ENCODE assay signal across 13 mouse cellular contexts in the genomic region with DNA sequence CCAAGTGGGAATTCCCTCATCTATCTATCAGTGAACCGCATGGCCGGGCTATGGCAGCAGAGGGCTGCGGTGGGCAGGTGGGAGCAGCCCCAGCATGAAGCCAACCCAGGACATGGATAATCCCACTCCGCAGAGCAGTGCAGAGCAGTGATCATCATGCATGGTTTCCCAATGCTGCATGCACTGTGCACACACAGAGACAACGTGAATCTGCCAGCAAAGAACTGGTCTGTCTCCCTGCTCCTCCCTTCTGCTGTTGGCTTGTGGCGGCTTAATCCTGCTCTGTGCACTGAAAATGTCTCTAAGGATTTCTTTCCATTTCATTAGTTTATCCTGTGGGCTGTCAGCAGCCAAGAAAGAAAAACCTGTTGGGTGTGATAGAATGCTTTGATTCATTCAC.
DNase-seq lines count a peak whose midpoint lies in the region; ATAC-seq lines count a peak whose summit lies in the region.
"Had no signal": no experiment of that assay in that cellular context is flagged by ENCODE, and none has a peak within 500 bp of the region (broad histone marks: within the 10 kb centered on the region; RNA-seq: fewer than 3 reads in every experiment).

No protein-coding gene starts in this region.

- H3K36me3 ChIP-seq in hindbrain, embryonic 10.5 days, result peaks cover 15% of the 10 kb centered on the region
- no peaks in the 10 kb centered on the region; the same call in 1 of the 2 replicates for H3K36me3 ChIP-seq in neural tube, embryonic 14.5 days (ENCODE audit: control insufficient read depth, insufficient read depth, low read length)
- H3K36me3 ChIP-seq: kidney, embryonic 15.5 days had no signal

- H3K9me3 ChIP-seq in hindbrain, embryonic 10.5 days, result no peaks in the 10 kb centered on the region
- no peaks in the 10 kb centered on the region for H3K9me3 ChIP-seq in neural tube, embryonic 14.5 days (ENCODE audit: control insufficient read depth, low read length)
- H3K9me3 ChIP-seq: heart, embryonic 12.5 days; kidney, embryonic 15.5 days; neural tube, embryonic 12.5 days had no signal

- H3K27me3 ChIP-seq in hindbrain, embryonic 10.5 days (ENCODE audit: insufficient read depth, poor library complexity, severe bottlenecking), result no peaks in the 10 kb centered on the region
- no peaks in the 10 kb centered on the region for H3K27me3 ChIP-seq in neural tube, embryonic 14.5 days (ENCODE audit: control insufficient read depth, insufficient read depth, low read length)
- H3K27me3 ChIP-seq: heart, embryonic 12.5 days; kidney, embryonic 15.5 days; neural tube, embryonic 12.5 days had no signal

- H3K4me2 ChIP-seq in neural tube, embryonic 14.5 days (ENCODE audit: low read depth, low read length), result no peak overlapping the region
- H3K4me2 ChIP-seq: heart, embryonic 12.5 days; kidney, embryonic 15.5 days; neural tube, embryonic 12.5 days had no signal

- H3K9ac ChIP-seq in neural tube, embryonic 14.5 days (replicated peaks; ENCODE audit: low read depth, low read length), result no peak overlapping the region
- H3K9ac ChIP-seq: heart, embryonic 12.5 days; kidney, embryonic 15.5 days; neural tube, embryonic 12.5 days had no signal

- DNase-seq in frontal cortex, postnatal 10 days (ENCODE audit: low spot score in 2 of 2), result no peak
- DNase-seq in cerebellum, postnatal 14 days, result peak; percentile 67 to 75
- no peak for DNase-seq in hindbrain, embryonic 10.5 days (ENCODE audit: low spot score)
- no peak for DNase-seq in lung, adult 18-20 months
- DNase-seq in kidney, adult 9 months, result no peak
- no peak for DNase-seq in kidney, adult 11 months

- WGBS in hindbrain, embryonic 10.5 days, result 76% methylated on average over 6 of the region's 6 CpGs
- WGBS in neural tube, embryonic 14.5 days, result 49% methylated on average over 6 of the region's 6 CpGs

- H3K27ac ChIP-seq in hindbrain, embryonic 10.5 days, result peak overlapping the region; percentile 1; the same call in 1 of the 2 replicates
- H3K27ac ChIP-seq in neural tube, embryonic 14.5 days (ENCODE audit: low read depth, low read length), result no peak overlapping the region; the same call in 1 of the 2 replicates
- H3K27ac ChIP-seq: kidney, embryonic 15.5 days; neural tube, embryonic 12.5 days had no signal

- H3K4me1 ChIP-seq in hindbrain, embryonic 10.5 days (replicated peaks), result peaks cover 54% of the 10 kb centered on the region
- peaks cover 19% of the 10 kb centered on the region for H3K4me1 ChIP-seq in neural tube, embryonic 14.5 days (ENCODE audit: control insufficient read depth, insufficient read depth, low read length)

- peak; percentile 38; the same call in 1 of the 2 replicates for ATAC-seq in frontal cortex, adult (ENCODE audit: low TSS enrichment)
- peak; percentile 47; the same call in 1 of the 2 replicates for ATAC-seq in neural tube, embryonic 14.5 days (ENCODE audit: low read depth)
- ATAC-seq: lung, postnatal 0 days had no signal

- H3K4me3 ChIP-seq in hindbrain, embryonic 10.5 days, result no peak overlapping the region
- H3K4me3 ChIP-seq in neural tube, embryonic 14.5 days (ENCODE audit: low read depth, low read length), result no peak overlapping the region
- H3K4me3 ChIP-seq: erythroblast, embryonic 14.5 days; heart, embryonic 12.5 days; kidney, embryonic 15.5 days; neural tube, embryonic 12.5 days had no signal

Comparison
In these comparisons a context has a peak if more than half of its experiments do, and no peak if none do; other contexts are left out.
1. DNase-seq: peak in cerebellum, postnatal 14 days (2 of 2); none in frontal cortex, postnatal 10 days (0 of 2), hindbrain, embryonic 10.5 days (single experiment), lung, adult 18-20 months (0 of 2), kidney, adult 9 months (single experiment) and kidney, adult 11 months (single experiment).